Mouse (Mus musculus) cortical plate, adult 2 months (tissue): ENCODE data around the gene Mtln.

ENCODE experiments used
- CTCF ChIP-seq: fragments of 200-500 bp; IDR thresholded peaks from 2 replicates; pipeline ENCODE4 v1.5.1; 2011; ENCODE audit warnings: mild to moderate bottlenecking, control low read depth, low read length; ENCODE audit not compliant: insufficient read depth; ENCODE audit errors: extremely low read depth
- POLR2A ChIP-seq: fragments of 200-500 bp; IDR thresholded peaks from 2 replicates; pipeline ENCODE4 v1.6.1; 2011; ENCODE audit warnings: mild to moderate bottlenecking, low read length, control low read depth; ENCODE audit not compliant: insufficient read depth; ENCODE audit errors: extremely low read depth

GRCm38 (mm10) chr2:127838576-127838975 lies 46.3 kb upstream of the Mtln start, which contains the start of gene Acoxl:
- TF ChIP-seq CTCF (no peak), POLR2A (no peak)
